Comparison of ENCODE assay signal across 9 mouse cellular contexts in genomic region chr1:45905107-45905821, GRCm38 (mm10). TPM values are rescaled to one million over a fixed set of nuclear protein-coding genes. Genes with fewer than 3 reads are reported as not detected.
A peak's percentile ranks its signal among the peaks of the same experiment; 100 is the strongest.
DNase-seq lines count a peak whose midpoint lies in the region; ATAC-seq and TF ChIP-seq lines count a peak whose summit lies in the region.
"Had no signal": no experiment of that assay in that cellular context is flagged by ENCODE, and none has a peak within 500 bp of the region (broad histone marks: within the 10 kb centered on the region; RNA-seq: fewer than 3 reads in every experiment).

No protein-coding gene starts in this region.

- no peak overlapping the region for H3K9ac ChIP-seq in forebrain, embryonic 16.5 days (replicated peaks; ENCODE audit: low read depth, low read length)
- no peak overlapping the region for H3K9ac ChIP-seq in forebrain, embryonic 15.5 days (replicated peaks)
- 0 out of 2 replicates have a peak overlapping the region, but pooled peaks have one; percentile 19 for H3K9ac ChIP-seq in intestine, embryonic 16.5 days (ENCODE audit: low read depth, low read length)
- H3K9ac ChIP-seq in liver, embryonic 14.5 days (replicated peaks): no peak overlapping the region
- no peak overlapping the region for H3K9ac ChIP-seq in neural tube, embryonic 13.5 days

- 24% methylated on average over 5 of the region's 5 CpGs for WGBS in forebrain, embryonic 16.5 days
- 23% methylated on average over 5 of the region's 5 CpGs for WGBS in forebrain, embryonic 15.5 days
- WGBS in intestine, embryonic 16.5 days: 13% methylated on average over 5 of the region's 5 CpGs
- 32% methylated on average over 5 of the region's 5 CpGs for WGBS in liver, embryonic 14.5 days (ENCODE audit: insufficient replicate concordance)
- WGBS in neural tube, embryonic 13.5 days: 19% methylated on average over 5 of the region's 5 CpGs

- H3K27ac ChIP-seq in forebrain, embryonic 16.5 days (ENCODE audit: low read length): no peak overlapping the region
- H3K27ac ChIP-seq in forebrain, embryonic 15.5 days (replicated peaks): no peak overlapping the region
- peak overlapping the region; percentile 86 for H3K27ac ChIP-seq in intestine, embryonic 16.5 days (ENCODE audit: low read length)
- no peak overlapping the region for H3K27ac ChIP-seq in liver, embryonic 14.5 days
- peak overlapping the region; percentile 47 for H3K27ac ChIP-seq in neural tube, embryonic 13.5 days (replicated peaks)
- no peak overlapping the region for H3K27ac ChIP-seq in layer of hippocampus, adult 2 months

- no peaks in the 10 kb centered on the region for H3K27me3 ChIP-seq in forebrain, embryonic 16.5 days (replicated peaks; ENCODE audit: control insufficient read depth, insufficient read depth, low read length)
- H3K27me3 ChIP-seq in forebrain, embryonic 15.5 days: no peaks in the 10 kb centered on the region
- H3K27me3 ChIP-seq in intestine, embryonic 16.5 days (replicated peaks; ENCODE audit: control insufficient read depth, insufficient read depth, low read length): no peaks in the 10 kb centered on the region
- H3K27me3 ChIP-seq in liver, embryonic 14.5 days (ENCODE audit: control insufficient read depth, insufficient read depth, low read length): no peaks in the 10 kb centered on the region
- H3K27me3 ChIP-seq in neural tube, embryonic 13.5 days: no peaks in the 10 kb centered on the region

- TF ChIP-seq CTCF in liver, embryonic 14.5 days (IDR thresholded peaks at IDR 0.05; ENCODE audit: low read depth): no peak
- TF ChIP-seq CTCF in layer of hippocampus, adult 2 months (conservative IDR thresholded peaks at IDR 0.05): no peak

- H3K9me3 ChIP-seq in forebrain, embryonic 16.5 days (ENCODE audit: control insufficient read depth, low read length): no peaks in the 10 kb centered on the region
- no peaks in the 10 kb centered on the region for H3K9me3 ChIP-seq in forebrain, embryonic 15.5 days
- no peaks in the 10 kb centered on the region for H3K9me3 ChIP-seq in intestine, embryonic 16.5 days (ENCODE audit: control insufficient read depth, low read length)
- no peaks in the 10 kb centered on the region for H3K9me3 ChIP-seq in liver, embryonic 14.5 days (ENCODE audit: control insufficient read depth, low read length)
- no peaks in the 10 kb centered on the region for H3K9me3 ChIP-seq in neural tube, embryonic 13.5 days

- DNase-seq in gastrocnemius, postnatal 25 days: peak; percentile 14
- peak in 1 of 3 experiments; percentile 6 for DNase-seq in liver, embryonic 14.5 days (ENCODE audit: low read depth in 3 of 3, low spot score in 3 of 3)
- no peak for DNase-seq in layer of hippocampus, adult 2 months (ENCODE audit: low spot score in 2 of 2)

- peaks cover 4% of the 10 kb centered on the region; the same call in 1 of the 2 replicates for H3K4me1 ChIP-seq in forebrain, embryonic 16.5 days (replicated peaks; ENCODE audit: control insufficient read depth, insufficient read depth, low read length)
- peaks cover 3% of the 10 kb centered on the region; the same call in 1 of the 2 replicates for H3K4me1 ChIP-seq in forebrain, embryonic 15.5 days
- peaks cover 14% of the 10 kb centered on the region for H3K4me1 ChIP-seq in intestine, embryonic 16.5 days (ENCODE audit: control insufficient read depth, insufficient read depth, low read length)
- peaks cover 0 to 8% of the 10 kb centered on the region in 2 experiments; a peak in 2 of 4 replicates for H3K4me1 ChIP-seq in liver, embryonic 14.5 days (replicated peaks; ENCODE audit: control insufficient read depth in 2 of 2, insufficient read depth in 2 of 2, low read length in 1 of 2)
- H3K4me1 ChIP-seq in neural tube, embryonic 13.5 days (replicated peaks): peaks cover 10% of the 10 kb centered on the region

- no peak for TF ChIP-seq EP300 in liver, embryonic 14.5 days (IDR thresholded peaks at IDR 0.05; ENCODE audit: low read depth)

- no peaks in the 10 kb centered on the region for H3K36me3 ChIP-seq in forebrain, embryonic 16.5 days (ENCODE audit: control insufficient read depth, insufficient read depth)
- no peaks in the 10 kb centered on the region for H3K36me3 ChIP-seq in forebrain, embryonic 15.5 days
- no peaks in the 10 kb centered on the region for H3K36me3 ChIP-seq in intestine, embryonic 16.5 days (ENCODE audit: control insufficient read depth, insufficient read depth, low read length)
- peaks cover 20% of the 10 kb centered on the region for H3K36me3 ChIP-seq in liver, embryonic 14.5 days (replicated peaks; ENCODE audit: control insufficient read depth, insufficient read depth, low read depth)
- no peaks in the 10 kb centered on the region for H3K36me3 ChIP-seq in neural tube, embryonic 13.5 days

- H3K4me3 ChIP-seq in forebrain, embryonic 16.5 days (replicated peaks; ENCODE audit: low read length): no peak overlapping the region
- no peak overlapping the region for H3K4me3 ChIP-seq in forebrain, embryonic 15.5 days
- H3K4me3 ChIP-seq in intestine, embryonic 16.5 days (ENCODE audit: low read length): no peak overlapping the region
- H3K4me3 ChIP-seq in liver, embryonic 14.5 days (ENCODE audit: insufficient read depth in 1 of 2, low read depth in 2 of 2, low read length in 2 of 2): no peak overlapping the region
- H3K4me3 ChIP-seq in neural tube, embryonic 13.5 days: no peak overlapping the region
- H3K4me3 ChIP-seq in layer of hippocampus, adult 2 months: no peak overlapping the region
- H3K4me3 ChIP-seq: erythroblast, embryonic 14.5 days had no signal

- peak; percentile 45; the same call in 1 of the 2 replicates for ATAC-seq in forebrain, embryonic 16.5 days
- ATAC-seq in forebrain, embryonic 15.5 days (replicated peaks): no peak
- peak; percentile 96 for ATAC-seq in intestine, embryonic 16.5 days
- ATAC-seq in liver, embryonic 14.5 days (ENCODE audit: insufficient read depth): peak; percentile 43
- peak; percentile 90 for ATAC-seq in neural tube, embryonic 13.5 days (ENCODE audit: low read depth)
- no peak for ATAC-seq in CD4-positive, CD25-positive, alpha-beta regulatory T cell, adult 4 months

- H3K4me2 ChIP-seq in forebrain, embryonic 16.5 days (ENCODE audit: low read length): no peak overlapping the region
- H3K4me2 ChIP-seq in forebrain, embryonic 15.5 days (replicated peaks): no peak overlapping the region
- no peak overlapping the region; the same call in 1 of the 2 replicates for H3K4me2 ChIP-seq in intestine, embryonic 16.5 days (ENCODE audit: low read depth, low read length)
- no peak overlapping the region for H3K4me2 ChIP-seq in liver, embryonic 14.5 days (ENCODE audit: low read depth)
- H3K4me2 ChIP-seq in neural tube, embryonic 13.5 days: no peak overlapping the region

RNA-seq across cellular contexts. Expression of gene Gm5269, which starts 15.2 kb away (rescaled TPM):
- not detected in 2 replicates for polyA plus RNA-seq in forebrain, embryonic 16.5 days (2015; fragmentation: Nextera tagmentation; extraction: Ambion mirVana)
- polyA plus RNA-seq in forebrain, embryonic 15.5 days (2015; fragmentation: Nextera tagmentation; extraction: Ambion mirVana): not detected in 2 replicates
- total RNA-seq in gastrocnemius, postnatal 25 days (2021): not detected
- polyA plus RNA-seq in intestine, embryonic 16.5 days (2015; fragmentation: Nextera tagmentation; extraction: Ambion mirVana): not detected in 2 replicates
- 0.25 TPM in 1 of 2 replicates, not detected in the other for polyA plus RNA-seq in liver, embryonic 14.5 days (2012; rRNA removed)
- not detected in 2 replicates for polyA plus RNA-seq in liver, embryonic 14.5 days (2014; fragmentation: Nextera tagmentation; extraction: Ambion mirVana)
- not detected in 2 replicates for polyA plus RNA-seq in neural tube, embryonic 13.5 days (2015; fragmentation: Nextera tagmentation; extraction: Ambion mirVana)
- total RNA-seq in layer of hippocampus, adult 2 months (2021): not detected
- polyA plus RNA-seq in CD4-positive, CD25-positive, alpha-beta regulatory T cell, adult 4 months (2017; shearing (Covaris generic)): not detected
- polyA plus RNA-seq: erythroblast, embryonic 14.5 days had no signal

RNA-seq across cellular contexts. Expression of gene Slc40a1, which starts 21.1 kb away (rescaled TPM):
- polyA plus RNA-seq in forebrain, embryonic 16.5 days (2015; fragmentation: Nextera tagmentation; extraction: Ambion mirVana): 26.5 and 34.6 TPM in 2 replicates
- 25.2 and 26.4 TPM in 2 replicates for polyA plus RNA-seq in forebrain, embryonic 15.5 days (2015; fragmentation: Nextera tagmentation; extraction: Ambion mirVana)
- total RNA-seq in gastrocnemius, postnatal 25 days (2021): 10 to 100 TPM in 1 of 2 experiments, 1 to 10 TPM in 1; 9.2 to 12.0 TPM
- 205 and 228 TPM in 2 replicates for polyA plus RNA-seq in intestine, embryonic 16.5 days (2015; fragmentation: Nextera tagmentation; extraction: Ambion mirVana)
- polyA plus RNA-seq in liver, embryonic 14.5 days (2012; rRNA removed): 37.3 and 43.8 TPM in 2 replicates
- 121 and 124 TPM in 2 replicates for polyA plus RNA-seq in liver, embryonic 14.5 days (2014; fragmentation: Nextera tagmentation; extraction: Ambion mirVana)
- polyA plus RNA-seq in neural tube, embryonic 13.5 days (2015; fragmentation: Nextera tagmentation; extraction: Ambion mirVana): 34.1 and 38.6 TPM in 2 replicates
- total RNA-seq in layer of hippocampus, adult 2 months (2021): 10 to 100 TPM in 1 of 2 experiments, 1 to 10 TPM in 1; 8.4 to 10.6 TPM
- 1 to 10 TPM; 1.2 to 6.7 TPM for polyA plus RNA-seq in CD4-positive, CD25-positive, alpha-beta regulatory T cell, adult 4 months (2017; shearing (Covaris generic))

Comparison
In these comparisons a context has a peak if more than half of its experiments do, and no peak if none do; other contexts are left out.
1. ATAC-seq: peak in forebrain, embryonic 16.5 days (single experiment), intestine, embryonic 16.5 days (single experiment), liver, embryonic 14.5 days (single experiment) and neural tube, embryonic 13.5 days (single experiment); none in forebrain, embryonic 15.5 days (single experiment) and CD4-positive, CD25-positive, alpha-beta regulatory T cell, adult 4 months (single experiment).
2. H3K27ac ChIP-seq: peak in intestine, embryonic 16.5 days (single experiment) and neural tube, embryonic 13.5 days (single experiment); none in forebrain, embryonic 16.5 days (single experiment), forebrain, embryonic 15.5 days (single experiment), liver, embryonic 14.5 days (single experiment) and layer of hippocampus, adult 2 months (single experiment).